Mouse (Mus musculus) embryonic fibroblast, embryonic 13.5 days (primary cell): ENCODE results near the gene Sprr2a3.
"Not testable (repeated sequence)": the region's sequence is repeated elsewhere in the genome, so short reads cannot be mapped to it uniquely, and the experiment has no call there.

ENCODE experiments used
- CTCF ChIP-seq: IDR thresholded peaks from 2 replicates; pipeline ENCODE4 v1.5.1; 2011; ENCODE audit warnings: mild to moderate bottlenecking, control low read depth, low read length, moderate library complexity, borderline replicate concordance; ENCODE audit not compliant: insufficient read depth
- POLR2A ChIP-seq: IDR thresholded peaks from 2 replicates; pipeline ENCODE4 v1.6.1; 2011; ENCODE audit warnings: low read depth, mild to moderate bottlenecking, control low read depth, low read length, moderate library complexity

- TF ChIP-seq POLR2A, CTCF: not testable (repeated sequence)
These were observed 4.1 kb upstream of the Sprr2a3 start for GRCm38 (mm10) chr3:92280963-92281606.
